Mouse (Mus musculus): ENCODE data around the gene Gm11077. TPM values are rescaled to one million over a fixed set of nuclear protein-coding genes. Genes with fewer than 3 reads are reported as not detected.

Gm11077 gene
- total RNA-seq (2021) = not detected

DNA sequence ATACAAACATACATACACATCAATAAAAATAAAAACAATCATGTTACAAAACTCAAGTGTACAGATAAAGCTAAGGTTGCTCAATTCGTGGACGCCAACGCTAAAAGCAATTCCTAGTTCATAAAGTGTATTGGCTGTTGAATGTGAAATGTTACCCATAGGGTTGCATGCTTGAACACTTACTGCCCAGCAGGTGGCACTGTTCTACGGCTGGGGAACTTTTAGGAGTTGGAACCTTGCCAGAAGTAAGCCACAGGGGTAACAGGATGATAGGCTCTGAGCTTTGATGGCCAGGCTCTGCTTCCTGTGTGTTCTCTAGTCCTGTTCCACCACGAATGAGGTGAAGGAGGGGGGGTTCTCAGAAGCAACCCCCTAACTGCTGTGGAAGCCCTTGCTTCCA, at the start of gene Gm11077:
TSS of gene Gm11077 (plus strand) at position 13 of the 400 bp plus-strand sequence.
- no peak for DNase-seq

GRCm38 (mm10) chr6:140680713-140681112, 48.4 kb upstream of the Gm11077 start:
- DNase-seq = no peak

GRCm38 (mm10) chr6:140682829-140683228, 46.3 kb upstream of the Gm11077 start:
- no peak for DNase-seq

- DNase-seq = no peak
Observed at GRCm38 (mm10) chr6:140684403-140684802, 44.7 kb upstream of the Gm11077 start.

GRCm38 (mm10) chr6:140689617-140690404, 39.3 kb upstream of the Gm11077 start:
- no peak for DNase-seq

DNA sequence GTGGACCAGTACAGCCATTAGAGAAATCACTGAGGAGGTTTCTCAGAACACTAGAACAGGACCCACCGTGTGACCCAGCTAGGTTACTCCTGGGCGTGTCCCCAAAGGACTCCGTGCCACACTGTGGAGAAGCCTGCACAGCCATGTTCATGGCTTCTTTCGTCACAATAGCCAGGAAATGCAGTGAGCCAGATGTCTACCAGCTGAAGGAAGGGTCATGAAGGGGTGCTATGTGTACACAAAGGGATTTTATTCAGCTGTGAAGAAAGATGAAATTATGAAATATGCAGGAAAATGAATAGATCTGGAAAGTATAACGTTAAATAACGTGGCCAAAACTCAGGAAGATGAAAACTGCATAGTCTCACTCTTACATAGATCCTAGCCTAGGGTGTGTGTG, 36.9 kb upstream of the Gm11077 start:
- DNase-seq = no peak

DNA sequence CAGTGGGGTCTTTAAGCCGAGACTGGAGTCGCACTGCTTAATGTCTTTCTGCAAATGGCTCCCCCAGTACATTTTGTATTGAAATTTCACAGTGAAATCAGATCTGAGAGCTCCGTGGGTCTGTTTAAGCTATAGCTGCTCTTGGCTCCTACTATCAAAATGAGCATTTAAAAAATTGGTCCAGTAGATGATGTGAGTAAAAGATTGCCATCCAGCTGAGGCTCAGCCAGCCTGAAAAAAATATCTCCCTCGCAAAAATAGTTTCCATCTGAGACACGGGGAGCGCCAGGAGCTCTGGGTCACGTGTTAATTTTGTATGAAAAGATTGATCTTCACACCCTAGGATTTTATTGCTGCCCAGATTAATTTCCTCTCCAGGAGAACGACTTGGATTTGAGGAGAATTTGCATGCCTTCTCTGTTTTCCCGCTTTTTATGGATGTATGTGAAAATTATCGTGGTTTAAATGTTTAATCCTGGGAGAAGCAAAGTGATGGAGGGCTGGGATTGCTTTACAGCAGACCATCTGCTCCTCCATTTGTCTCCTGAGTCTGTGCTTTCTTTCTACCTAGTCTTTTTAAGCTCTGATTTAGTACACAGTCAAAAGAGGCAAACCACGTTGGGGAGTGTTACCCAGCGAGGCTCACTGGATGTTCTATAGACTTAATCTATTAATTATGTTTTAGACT, 32.7 kb upstream of the Gm11077 start:
- no peak for DNase-seq

DNA sequence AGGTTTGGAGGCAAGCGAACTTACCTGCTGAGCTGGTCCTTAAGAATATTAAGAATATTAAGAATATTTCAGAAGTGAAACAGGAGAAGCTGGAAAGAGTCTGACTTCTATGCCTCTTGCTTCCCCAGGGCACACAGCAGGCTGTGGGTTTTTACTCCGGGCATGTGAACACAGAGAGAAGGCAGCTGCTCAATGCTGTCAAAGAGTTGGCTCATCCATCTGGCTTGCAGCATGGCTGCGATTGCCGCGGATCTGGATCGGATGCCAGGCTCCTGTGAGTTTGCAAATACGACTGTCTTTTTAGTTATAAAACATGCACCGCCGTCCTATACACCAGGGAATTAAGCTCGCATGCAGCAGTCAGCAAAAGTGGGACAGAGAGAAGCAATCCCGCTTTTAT, 31.1 kb upstream of the Gm11077 start:
- DNase-seq = peak; percentile 77 to 80

GRCm38 (mm10) chr6:140698596-140698995, 30.5 kb upstream of the Gm11077 start:
- no peak for DNase-seq

- DNase-seq = no peak
Observed at GRCm38 (mm10) chr6:140701259-140701658, 27.8 kb upstream of the Gm11077 start.

DNA sequence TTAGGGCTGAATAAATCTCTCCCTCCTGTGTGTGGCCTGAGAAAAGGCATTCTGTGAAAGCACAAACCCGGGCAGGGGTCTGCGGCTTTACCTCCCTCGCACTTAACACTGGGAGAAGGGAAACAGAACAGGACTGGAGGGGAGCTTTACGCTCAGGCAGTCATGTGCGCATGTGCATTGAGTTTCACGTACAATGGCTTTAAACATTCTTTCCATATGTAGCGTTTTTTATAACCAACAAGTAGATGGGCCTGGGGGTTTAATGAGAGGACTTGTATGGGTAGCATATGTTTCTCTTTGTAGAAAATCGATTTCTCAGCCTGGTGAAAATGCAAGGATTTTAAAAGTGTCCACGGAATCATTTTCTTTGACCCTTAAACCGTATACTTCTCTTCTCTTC, 24.0 kb upstream of the Gm11077 start:
- DNase-seq = no peak

DNA sequence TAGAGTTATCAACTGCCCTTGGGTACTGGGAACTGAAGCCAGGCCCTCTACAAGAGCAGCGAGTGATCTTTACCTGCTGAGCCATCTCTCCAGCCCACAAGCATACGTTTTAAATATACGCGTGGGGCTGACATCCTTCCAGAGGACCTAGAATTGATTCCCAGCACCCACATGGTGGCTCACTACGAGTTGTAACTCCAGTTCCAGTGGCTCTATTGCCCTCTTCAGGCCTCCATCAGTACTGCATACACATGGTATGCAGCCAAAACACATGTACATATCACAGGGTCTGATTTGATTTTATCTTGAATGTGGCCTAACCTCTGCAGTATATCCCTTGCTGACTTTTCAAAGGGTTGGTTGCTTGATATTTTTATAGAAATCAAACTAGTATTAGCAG, 23.0 kb upstream of the Gm11077 start:
- DNase-seq = no peak

- no peak for DNase-seq
Observed at GRCm38 (mm10) chr6:140708059-140708458, 21.0 kb upstream of the Gm11077 start.

GRCm38 (mm10) chr6:140709415-140710107, 19.5 kb upstream of the Gm11077 start:
- no peak for DNase-seq

DNA sequence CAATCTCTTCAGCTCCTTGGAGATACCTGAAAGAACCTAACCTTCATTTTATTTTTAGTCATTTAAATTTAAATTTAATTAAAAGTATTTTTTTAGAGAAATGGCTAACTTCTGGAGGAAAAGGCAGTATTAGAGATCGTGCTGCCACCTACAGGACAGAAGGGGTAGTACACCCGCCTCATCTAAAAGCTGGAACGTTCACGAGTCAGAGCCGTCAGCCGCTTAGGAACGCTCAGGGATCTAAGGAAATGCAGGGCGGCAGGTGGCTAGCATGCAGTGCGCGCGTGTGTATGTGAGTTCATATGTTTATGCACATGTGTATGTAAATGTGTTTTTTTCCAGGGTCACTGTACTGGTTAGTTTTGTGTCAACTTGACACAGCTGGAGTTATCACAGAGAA, 16.3 kb upstream of the Gm11077 start:
- DNase-seq = peak; percentile 54 to 57

GRCm38 (mm10) chr6:140714905-140715365, 14.1 kb upstream of the Gm11077 start:
- DNase-seq = peak; percentile 67 to 70

- DNase-seq = no peak
Observed at GRCm38 (mm10) chr6:140722058-140722457, 7.0 kb upstream of the Gm11077 start.

DNA sequence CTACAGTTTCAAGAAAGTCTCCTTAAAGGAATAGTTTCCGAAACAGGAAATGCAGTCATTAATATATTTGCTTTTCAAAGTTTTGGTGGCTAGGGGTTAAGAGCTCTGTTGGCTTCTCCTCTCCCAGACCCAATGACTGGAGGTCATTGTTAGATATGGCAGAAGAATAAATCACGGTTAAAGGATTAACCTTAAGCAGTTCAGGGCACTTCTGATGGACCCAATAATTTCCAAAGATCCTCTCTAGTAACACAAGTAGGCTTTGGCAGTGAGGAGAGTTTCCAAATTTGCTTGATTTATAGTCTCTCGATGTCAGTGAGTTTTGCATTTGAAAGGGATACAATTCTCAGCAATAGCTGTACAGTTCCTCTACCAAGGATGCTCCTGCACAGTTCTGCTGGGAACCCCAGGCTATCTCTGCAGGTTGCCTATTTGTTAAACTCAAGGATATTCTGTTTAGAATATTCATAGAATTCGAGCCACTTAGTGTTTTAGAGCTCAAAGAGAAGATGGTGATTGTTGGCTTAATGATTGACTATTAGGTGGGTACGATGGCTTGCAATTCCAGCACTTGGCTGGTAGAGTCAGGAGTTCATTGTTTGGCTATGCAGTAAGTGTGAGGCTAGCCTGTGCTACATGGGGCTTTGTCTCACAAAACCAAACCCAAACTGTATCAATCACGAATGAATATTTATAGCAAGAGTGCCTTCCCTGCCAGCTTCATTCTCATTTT, 1.8 kb downstream of the Gm11077 start:
- no peak for DNase-seq

DNA sequence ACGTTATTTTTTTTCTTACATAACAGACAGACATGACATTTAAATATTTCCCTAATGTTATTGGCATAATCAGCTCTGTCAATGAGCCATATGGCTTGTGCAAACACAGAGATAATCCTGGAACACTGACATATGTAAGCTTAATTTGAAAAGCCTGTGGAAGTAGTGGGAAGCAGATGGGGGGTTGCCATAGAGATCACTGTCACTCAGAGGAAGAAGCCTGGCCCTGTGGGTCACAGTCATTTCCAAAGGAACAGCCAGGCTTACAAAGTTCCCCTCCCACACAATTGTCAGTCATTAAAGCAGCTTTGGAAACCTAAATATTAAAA, 2.3 kb downstream of the Gm11077 start:
- peak; percentile 52 to 70 for DNase-seq

DNA sequence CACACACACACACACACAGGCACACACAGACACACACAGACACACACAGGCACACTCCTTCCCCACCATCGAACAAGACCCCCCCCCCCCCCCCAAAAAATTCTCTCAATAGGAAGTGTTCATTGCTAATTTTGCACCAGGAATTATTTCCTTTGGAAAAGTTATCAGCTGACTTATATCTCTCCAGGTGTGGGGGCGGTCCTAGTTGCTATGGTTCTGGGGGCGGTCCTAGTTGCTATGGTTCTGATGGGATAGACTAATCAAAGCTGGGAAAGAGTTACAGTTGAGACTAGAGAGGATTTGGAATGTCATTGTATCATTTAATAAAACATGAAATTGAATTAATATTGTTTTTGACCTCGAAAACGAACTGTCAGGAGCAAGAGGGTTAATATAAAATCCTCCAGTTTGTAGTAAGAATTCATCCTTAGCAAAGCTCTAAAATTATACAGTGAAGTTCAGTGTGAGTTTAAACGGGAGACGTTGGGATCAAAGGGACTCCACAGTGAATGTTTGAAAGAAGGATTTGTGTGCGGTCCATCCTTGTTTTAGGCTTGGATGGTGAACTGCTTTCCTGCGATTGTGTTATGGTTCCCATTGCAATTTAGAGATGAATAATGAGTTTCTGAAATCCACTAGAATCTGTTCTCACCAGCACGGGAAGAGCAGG, 4.0 kb downstream of the Gm11077 start:
- peak in 1 of 2 experiments; percentile 14 for DNase-seq

DNA sequence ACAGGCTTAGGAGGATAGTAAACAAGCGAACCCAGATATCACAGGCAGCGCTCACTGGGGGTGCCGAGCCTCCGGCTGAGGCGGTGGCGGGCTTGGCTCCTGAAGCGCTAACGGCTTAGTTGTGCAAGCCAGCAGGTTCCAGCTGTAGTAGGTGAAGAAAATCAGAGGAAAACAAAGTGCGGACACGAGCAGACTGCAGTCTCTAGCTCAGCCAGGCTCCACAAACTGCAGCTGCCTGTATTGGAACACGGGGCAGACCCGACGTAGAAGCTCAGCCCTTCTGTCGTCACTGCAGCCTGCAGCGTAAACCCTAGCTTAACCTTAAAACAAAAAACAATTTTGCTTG, 4.5 kb downstream of the Gm11077 start:
- peak in 1 of 2 experiments; percentile 6 for DNase-seq

DNA sequence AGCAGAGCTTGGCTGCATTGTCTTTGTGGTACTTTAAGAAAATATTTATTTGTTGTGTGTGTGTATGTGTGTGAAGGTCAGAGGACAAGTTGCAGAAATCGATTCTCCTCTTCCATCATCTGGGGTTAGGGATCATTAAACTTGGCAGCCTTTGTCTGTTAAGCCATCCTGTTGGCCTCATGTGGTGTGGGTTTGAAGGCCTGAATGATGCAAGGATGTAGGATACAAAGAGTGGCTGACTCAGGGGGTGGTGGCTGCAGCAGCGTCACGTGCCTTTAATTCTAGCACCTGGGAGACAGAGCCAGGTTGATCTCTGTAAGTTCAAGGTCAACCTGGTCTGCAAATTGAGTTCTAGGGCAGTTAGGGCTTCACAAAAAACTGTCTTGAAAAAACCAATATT, 16.5 kb downstream of the Gm11077 start:
- no peak for DNase-seq
